Mouse (Mus musculus) lung, postnatal 0 days (tissue): ENCODE results near the gene Slc13a2. TPM values are rescaled to one million over a fixed set of nuclear protein-coding genes. Genes with fewer than 3 reads are reported as not detected.
A peak's percentile ranks its signal among the peaks of the same experiment; 100 is the strongest.

ENCODE experiments used
- ATAC-seq: fragments of 200-750 bp; cut with Nextera tagmentation; 2 replicates; pipeline ENCODE4 v1.8.0; 2017; ENCODE audit warnings: moderate library complexity
- DNase-seq: peaks from one replicate; pipeline ENCODE4 v3.0.0-alpha.2; 2016; ENCODE audit warnings: low spot score
- H3K27ac ChIP-seq: fragments of 300-500 bp; sonication (generic); 2 replicates; pipeline ENCODE4 v1.5.1; 2014; ENCODE audit warnings: antibody characterized with exemption, mild to moderate bottlenecking, low read length, mixed read lengths
- H3K27me3 ChIP-seq: fragments of 300-500 bp; sonication (generic); replicated peaks from 2 replicates; pipeline ENCODE4 v1.6.1; 2014; ENCODE audit warnings: low read length, mixed read lengths; ENCODE audit not compliant: insufficient read depth
- H3K36me3 ChIP-seq: fragments of 300-500 bp; sonication (generic); 2 replicates; pipeline ENCODE4 v1.6.1; 2014; ENCODE audit warnings: low read length, mixed read lengths; ENCODE audit not compliant: insufficient read depth
- H3K4me1 ChIP-seq: fragments of 300-500 bp; sonication (generic); 2 replicates; pipeline ENCODE4 v1.6.1; 2014; ENCODE audit warnings: antibody characterized with exemption, low read depth, low read length, mixed read lengths; ENCODE audit not compliant: insufficient read depth
- H3K4me2 ChIP-seq: fragments of 300-500 bp; sonication (generic); replicated peaks from 2 replicates; pipeline ENCODE4 v1.6.1; 2014; ENCODE audit warnings: low read depth, mild to moderate bottlenecking, low read length, moderate library complexity, mixed read lengths
- H3K4me3 ChIP-seq: fragments of 300-500 bp; sonication (generic); 2 replicates; pipeline ENCODE4 v1.5.1; 2014; ENCODE audit warnings: low read depth, low read length
- H3K9ac ChIP-seq: fragments of 300-500 bp; sonication (generic); replicated peaks from 2 replicates; pipeline ENCODE4 v1.6.1; 2014; ENCODE audit warnings: low read depth, mild to moderate bottlenecking
- H3K9me3 ChIP-seq: fragments of 300-500 bp; sonication (generic); 2 replicates; pipeline ENCODE4 v1.6.1; 2016; ENCODE audit warnings: low read length, mixed read lengths
- CTCF ChIP-seq: IDR thresholded peaks from 2 replicates; pipeline ENCODE4 v1.5.1; 2016; ENCODE audit warnings: antibody characterized with exemption, mild to moderate bottlenecking
- EP300 ChIP-seq: IDR thresholded peaks from 2 replicates; pipeline ENCODE4 v1.6.1; 2016; ENCODE audit warnings: antibody characterized with exemption, mild to moderate bottlenecking, control low read depth
- WGBS: fragments of 180-500 bp; shearing (Covaris S2); extraction: QIAGEN DNeasy Blood & Tissue Kit; methylation state at CpG from one replicate; pipeline ENCODE4 v1.1.7; 2014; 5-methylcytosine and 5-hydroxymethylcytosine counted together
- polyA plus RNA-seq: library from polyadenylated mRNA; unstranded; fragments of >200 nt; fragmentation: Nextera tagmentation; extraction: Ambion mirVana; gene quantifications from 2 replicates; pipeline ENCODE4 v1.2.1, GENCODE M21; 2015

Gene Slc13a2
- polyA plus RNA-seq, 1 experiment from 2014 or later, result 0.43 TPM

GRCm38 (mm10) chr11:78416854-78417253 lies 5.2 kb downstream of the Slc13a2 start:
- H3K27me3 ChIP-seq, result no peaks in the 10 kb centered on the region
- H3K4me2 ChIP-seq, result no peak overlapping the region
- H3K9ac ChIP-seq, result no peak overlapping the region
- no peak overlapping the region for H3K4me3 ChIP-seq
- no peaks in the 10 kb centered on the region for H3K36me3 ChIP-seq
- ATAC-seq (no peak), DNase-seq (no peak)
- H3K9me3 ChIP-seq, result no peaks in the 10 kb centered on the region
- 64% methylated on average over 6 of the region's 6 CpGs for WGBS
- TF ChIP-seq EP300 (no peak), CTCF (no peak)
- no peaks in the 10 kb centered on the region for H3K4me1 ChIP-seq
- H3K27ac ChIP-seq, result no peak overlapping the region

GRCm38 (mm10) chr11:78412861-78413260 lies 9.2 kb downstream of the Slc13a2 start:
- H3K4me3 ChIP-seq, result no peak overlapping the region
- no peak overlapping the region for H3K9ac ChIP-seq
- ATAC-seq, result no peak
- H3K4me2 ChIP-seq, result no peak overlapping the region
- no peaks in the 10 kb centered on the region for H3K36me3 ChIP-seq
- H3K4me1 ChIP-seq, result no peaks in the 10 kb centered on the region; the same call in 1 of the 2 replicates
- H3K9me3 ChIP-seq, result no peaks in the 10 kb centered on the region
- TF ChIP-seq EP300 (no peak), CTCF (no peak)
- no peaks in the 10 kb centered on the region for H3K27me3 ChIP-seq
- DNase-seq, result no peak
- WGBS, result 68% methylated on average over 6 of the region's 6 CpGs
- H3K27ac ChIP-seq, result no peak overlapping the region

DNA sequence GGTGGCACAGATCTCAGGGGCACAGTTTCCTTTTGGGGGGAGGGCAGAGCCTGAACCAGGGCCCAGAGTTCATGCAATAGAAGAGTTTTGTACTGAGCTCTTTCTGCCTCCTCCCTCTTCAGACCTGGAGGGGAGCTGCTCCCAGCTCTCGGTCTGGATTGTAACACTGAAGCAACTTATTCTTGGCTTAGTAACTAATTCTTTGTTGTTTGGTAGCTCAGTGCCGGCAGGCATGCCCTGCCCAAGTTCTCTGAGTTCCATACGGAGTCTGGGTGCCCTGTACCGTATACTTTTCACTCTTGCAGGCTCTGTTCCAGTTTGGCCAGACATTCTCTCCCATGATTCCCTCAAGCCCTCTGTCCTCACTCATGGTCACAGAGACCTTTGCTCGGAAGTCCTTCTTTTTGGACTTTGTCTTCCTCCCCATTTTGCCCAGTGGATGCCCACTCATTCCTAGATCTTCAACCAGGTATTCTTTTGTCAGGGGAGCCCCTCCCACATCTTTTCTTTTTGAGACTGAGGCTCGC lies 9.6 kb downstream of the Slc13a2 start:
- H3K4me2 ChIP-seq, result no peak overlapping the region
- H3K4me3 ChIP-seq, result no peak overlapping the region
- no peaks in the 10 kb centered on the region for H3K27me3 ChIP-seq
- no peak for DNase-seq
- H3K9ac ChIP-seq, result no peak overlapping the region
- WGBS, result 53% methylated on average over 6 of the region's 6 CpGs
- H3K4me1 ChIP-seq, result no peaks in the 10 kb centered on the region; the same call in 1 of the 2 replicates
- ATAC-seq, result no peak
- no peaks in the 10 kb centered on the region for H3K9me3 ChIP-seq
- no peaks in the 10 kb centered on the region for H3K36me3 ChIP-seq
- TF ChIP-seq CTCF, result no peak
- no peak for TF ChIP-seq EP300
- H3K27ac ChIP-seq, result no peak overlapping the region

DNA sequence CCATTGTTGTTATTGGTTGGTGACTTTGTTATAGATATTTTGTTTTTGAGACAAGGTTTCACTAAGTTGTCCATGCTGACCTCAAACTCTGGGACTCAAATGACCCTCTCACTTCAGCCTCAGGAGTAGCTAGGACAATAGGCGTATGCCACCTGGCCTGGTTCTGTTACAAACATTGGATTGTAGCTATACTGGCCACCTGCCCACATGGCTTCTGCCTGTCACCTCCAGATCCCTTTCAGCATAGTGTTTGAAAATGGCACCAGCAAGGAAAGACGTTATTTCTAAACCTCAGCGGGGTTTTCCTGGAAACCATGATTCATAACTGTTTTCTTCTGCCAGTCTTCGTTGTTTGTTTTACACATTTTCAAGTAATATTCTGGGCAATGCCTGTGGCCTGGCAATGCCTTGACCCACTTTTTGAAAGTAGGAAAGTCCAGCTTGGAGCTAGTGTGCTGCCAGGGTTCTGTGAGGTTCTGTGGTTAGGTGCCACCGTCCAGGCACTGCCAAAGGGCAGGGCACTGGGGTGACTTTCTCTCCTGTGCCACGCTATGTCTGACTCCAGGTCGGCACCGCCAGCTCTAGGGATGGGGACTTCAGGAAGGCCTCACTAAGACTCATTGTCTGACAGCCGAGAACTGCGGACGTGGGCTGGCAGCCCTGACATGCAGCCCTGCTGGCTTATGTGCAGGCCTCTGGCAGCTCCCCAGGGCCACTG lies 10.3 kb downstream of the Slc13a2 start:
- WGBS, result 73% methylated on average over 11 of the region's 11 CpGs

GRCm38 (mm10) chr11:78408256-78409240 lies 13.5 kb downstream of the Slc13a2 start:
- H3K27ac ChIP-seq, result peak overlapping the region; percentile 58; the same call in 1 of the 2 replicates
- peak; percentile 85 for DNase-seq
- no peak overlapping the region for H3K9ac ChIP-seq
- no peaks in the 10 kb centered on the region for H3K9me3 ChIP-seq
- no peaks in the 10 kb centered on the region; the same call in 1 of the 2 replicates for H3K4me1 ChIP-seq
- ATAC-seq, result peak; percentile 87
- WGBS, result 37% methylated on average over 9 of the region's 9 CpGs
- H3K4me2 ChIP-seq, result no peak overlapping the region
- H3K27me3 ChIP-seq, result no peaks in the 10 kb centered on the region
- TF ChIP-seq CTCF (no peak), EP300 (peak; percentile 54)
- no peaks in the 10 kb centered on the region for H3K36me3 ChIP-seq
- H3K4me3 ChIP-seq, result no peak overlapping the region

More for the DNA sequence above, 10.3 kb downstream of the Slc13a2 start:
- ATAC-seq, result no peak
- Histone ChIP-seq H3K9me3 (no peaks in the 10 kb centered on the region), H3K36me3 (no peaks in the 10 kb centered on the region), H3K4me2 (no peak overlapping the region), H3K27ac (no peak overlapping the region), H3K4me3 (no peak overlapping the region), H3K9ac (no peak overlapping the region), H3K4me1 (no peaks in the 10 kb centered on the region; the same call in 1 of the 2 replicates), H3K27me3 (no peaks in the 10 kb centered on the region)
- DNase-seq, result no peak
- no peak for TF ChIP-seq CTCF
- TF ChIP-seq EP300, result no peak

DNA sequence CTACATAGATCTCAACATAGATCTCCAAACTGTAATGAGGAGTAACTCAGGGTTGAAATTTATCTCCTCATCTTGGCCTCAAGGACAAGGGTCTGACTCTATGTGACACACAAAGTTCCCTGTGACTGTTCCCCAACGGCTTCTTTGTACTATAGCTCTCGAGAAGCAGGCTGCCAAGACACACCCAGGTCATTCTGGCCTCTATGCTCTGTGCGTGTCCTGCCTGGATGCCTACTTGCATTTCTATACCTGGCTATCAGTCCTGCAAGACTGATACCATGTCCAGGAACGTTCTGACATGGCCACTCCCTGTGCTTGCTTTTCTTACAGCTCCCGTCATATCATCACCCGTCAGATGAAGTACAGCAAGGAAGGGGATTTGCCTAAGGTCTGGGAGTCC lies 20.0 kb downstream of the Slc13a2 start:
- ATAC-seq (no peak), DNase-seq (no peak)
- H3K4me1 ChIP-seq, result no peaks in the 10 kb centered on the region; the same call in 1 of the 2 replicates
- H3K4me3 ChIP-seq, result no peak overlapping the region
- no peak overlapping the region for H3K4me2 ChIP-seq
- TF ChIP-seq EP300 (no peak), CTCF (no peak)
- H3K9me3 ChIP-seq, result no peaks in the 10 kb centered on the region
- WGBS, result 51% methylated on average over 6 of the region's 6 CpGs
- H3K9ac ChIP-seq, result no peak overlapping the region
- no peaks in the 10 kb centered on the region for H3K27me3 ChIP-seq
- H3K27ac ChIP-seq, result no peak overlapping the region
- H3K36me3 ChIP-seq, result no peaks in the 10 kb centered on the region
